Mouse (Mus musculus) urinary bladder, postnatal 36 days (tissue): Measurements from ENCODE around the gene Gm10681.
"Not testable (repeated sequence)": the region's sequence is repeated elsewhere in the genome, so short reads cannot be mapped to it uniquely, and the experiment has no call there.

Source experiments
- DNase-seq, 2 experiments: peaks; one replicate each; pipeline ENCODE4 v3.0.0; 2022; ENCODE audit warnings: low spot score in 2 of 2, mixed read lengths in 1 of 2

Gene Gm10681

DNA sequence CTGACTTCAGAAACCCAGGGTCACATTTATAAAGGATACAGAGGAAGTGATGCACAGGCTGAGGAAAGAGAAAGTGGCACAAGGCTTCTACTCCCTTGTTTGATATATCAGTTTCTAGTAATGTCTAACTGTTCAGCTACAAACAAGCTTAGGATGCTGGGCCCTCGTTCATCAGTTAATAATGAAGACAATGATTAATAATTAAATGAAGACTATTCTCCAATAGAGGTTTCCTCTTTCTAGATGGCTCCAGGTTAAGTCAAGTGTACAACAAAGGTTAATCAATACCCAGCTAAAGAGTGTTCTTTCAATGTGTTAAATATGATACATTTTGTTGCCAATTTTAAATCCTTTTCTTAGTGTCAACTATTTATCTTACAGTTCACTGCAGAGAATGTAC lies 78.2 kb downstream of the Gm10681 start, which contains the start of gene Hsd3b4:
Hsd3b4 (minus strand) TSS at position 101 of the 400 bp plus-strand sequence.
- DNase-seq, result not testable (repeated sequence)

DNA sequence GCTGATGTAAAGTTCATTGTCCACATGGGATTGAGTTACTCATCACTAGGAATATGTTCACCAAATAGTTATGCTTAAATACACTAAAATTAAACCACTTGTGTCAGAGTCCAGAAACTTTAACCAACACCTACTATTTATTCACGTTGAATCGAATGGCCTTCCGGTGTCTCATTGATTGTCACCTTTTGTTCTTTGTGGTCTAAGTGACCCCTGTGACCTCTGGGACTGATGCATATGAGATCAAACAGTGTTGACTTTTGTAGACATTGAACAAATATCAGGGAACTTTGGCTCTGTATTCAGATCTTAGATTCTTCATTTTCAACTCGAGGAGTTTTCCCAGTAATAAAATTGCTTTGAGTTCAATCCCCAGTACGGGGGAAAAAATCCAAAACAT lies 81.4 kb downstream of the Gm10681 start:
- not testable (repeated sequence) for DNase-seq
